Mouse (Mus musculus) lung, postnatal 0 days (tissue): ENCODE data around the gene Emx2. TPM values are rescaled to one million over a fixed set of nuclear protein-coding genes. Genes with fewer than 3 reads are reported as not detected.

Experiments used
- ATAC-seq: fragments of 200-750 bp; cut with Nextera tagmentation; 2 replicates; pipeline ENCODE4 v1.8.0; 2017; ENCODE audit warnings: moderate library complexity
- DNase-seq: peaks from one replicate; pipeline ENCODE4 v3.0.0-alpha.2; 2016; ENCODE audit warnings: low spot score
- H3K27ac ChIP-seq: fragments of 300-500 bp; sonication (generic); 2 replicates; pipeline ENCODE4 v1.5.1; 2014; ENCODE audit warnings: antibody characterized with exemption, mild to moderate bottlenecking, low read length, mixed read lengths
- H3K27me3 ChIP-seq: fragments of 300-500 bp; sonication (generic); replicated peaks from 2 replicates; pipeline ENCODE4 v1.6.1; 2014; ENCODE audit warnings: low read length, mixed read lengths; ENCODE audit not compliant: insufficient read depth
- H3K36me3 ChIP-seq: fragments of 300-500 bp; sonication (generic); 2 replicates; pipeline ENCODE4 v1.6.1; 2014; ENCODE audit warnings: low read length, mixed read lengths; ENCODE audit not compliant: insufficient read depth
- H3K4me1 ChIP-seq: fragments of 300-500 bp; sonication (generic); 2 replicates; pipeline ENCODE4 v1.6.1; 2014; ENCODE audit warnings: antibody characterized with exemption, low read depth, low read length, mixed read lengths; ENCODE audit not compliant: insufficient read depth
- H3K4me2 ChIP-seq: fragments of 300-500 bp; sonication (generic); replicated peaks from 2 replicates; pipeline ENCODE4 v1.6.1; 2014; ENCODE audit warnings: low read depth, mild to moderate bottlenecking, low read length, moderate library complexity, mixed read lengths
- H3K4me3 ChIP-seq: fragments of 300-500 bp; sonication (generic); 2 replicates; pipeline ENCODE4 v1.5.1; 2014; ENCODE audit warnings: low read depth, low read length
- H3K9ac ChIP-seq: fragments of 300-500 bp; sonication (generic); replicated peaks from 2 replicates; pipeline ENCODE4 v1.6.1; 2014; ENCODE audit warnings: low read depth, mild to moderate bottlenecking
- H3K9me3 ChIP-seq: fragments of 300-500 bp; sonication (generic); 2 replicates; pipeline ENCODE4 v1.6.1; 2016; ENCODE audit warnings: low read length, mixed read lengths
- CTCF ChIP-seq: IDR thresholded peaks from 2 replicates; pipeline ENCODE4 v1.5.1; 2016; ENCODE audit warnings: antibody characterized with exemption, mild to moderate bottlenecking
- EP300 ChIP-seq: IDR thresholded peaks from 2 replicates; pipeline ENCODE4 v1.6.1; 2016; ENCODE audit warnings: antibody characterized with exemption, mild to moderate bottlenecking, control low read depth
- WGBS: fragments of 180-500 bp; shearing (Covaris S2); extraction: QIAGEN DNeasy Blood & Tissue Kit; methylation state at CpG from one replicate; pipeline ENCODE4 v1.1.7; 2014; 5-methylcytosine and 5-hydroxymethylcytosine counted together
- polyA plus RNA-seq: library from polyadenylated mRNA; unstranded; fragments of >200 nt; fragmentation: Nextera tagmentation; extraction: Ambion mirVana; gene quantifications from 2 replicates; pipeline ENCODE4 v1.2.1, GENCODE M21; 2015

Emx2 gene
- polyA plus RNA-seq, 1 experiment from 2014 or later = not detected

DNA sequence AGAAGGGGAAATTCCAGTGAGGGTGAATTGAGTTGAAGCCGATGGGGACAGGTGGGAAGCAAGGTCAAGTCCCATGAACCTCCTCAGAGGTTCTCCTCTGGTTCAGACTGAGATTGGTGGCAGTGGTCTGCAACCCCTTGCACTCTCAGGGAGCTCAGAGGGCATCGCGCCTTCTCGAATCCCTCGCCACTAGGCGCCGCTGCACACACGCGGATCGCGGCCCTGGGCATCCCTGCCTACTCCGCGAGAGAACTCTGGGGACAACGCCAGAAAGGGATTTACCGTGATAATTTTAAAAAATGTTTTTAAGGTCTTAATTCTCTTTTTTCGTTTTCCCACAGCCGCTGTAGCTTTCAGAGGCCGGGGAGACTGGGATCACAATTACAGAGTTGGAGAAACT lies 4.0 kb upstream of the Emx2 start:
- Histone ChIP-seq H3K4me2 (no peak overlapping the region), H3K36me3 (no peaks in the 10 kb centered on the region), H3K9ac (no peak overlapping the region), H3K27me3 (peaks cover 95% of the 10 kb centered on the region), H3K27ac (no peak overlapping the region), H3K4me3 (no peak overlapping the region), H3K4me1 (no peaks in the 10 kb centered on the region), H3K9me3 (no peaks in the 10 kb centered on the region)
- TF ChIP-seq EP300 = no peak
- peak; percentile 96 for TF ChIP-seq CTCF
- peak; percentile 73 for ATAC-seq
- peak; percentile 49 for DNase-seq
- WGBS = under 1% methylated on average over 18 of the region's 18 CpGs

DNA sequence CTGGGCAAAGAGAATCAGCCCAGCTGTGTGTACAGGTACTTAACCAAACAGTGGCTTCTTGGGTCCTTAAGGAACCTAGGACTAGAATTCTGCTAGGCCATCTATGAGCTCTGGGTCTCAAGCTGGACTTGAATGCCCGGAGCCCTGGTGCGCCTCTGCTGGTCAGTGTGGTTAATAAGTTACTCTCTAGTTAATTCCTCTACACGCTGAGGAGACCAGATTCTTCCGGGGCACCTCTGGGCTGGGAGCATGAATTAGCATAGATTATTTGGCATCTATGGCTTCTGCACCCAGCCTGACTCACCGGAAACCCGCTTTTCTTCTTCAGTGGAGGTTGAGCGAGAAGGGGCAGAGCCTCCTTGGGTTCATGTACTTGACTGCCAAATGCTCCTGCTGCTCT lies 2.5 kb upstream of the Emx2 start:
- Histone ChIP-seq H3K27ac (no peak overlapping the region), H3K36me3 (no peaks in the 10 kb centered on the region), H3K9ac (no peak overlapping the region), H3K4me1 (no peaks in the 10 kb centered on the region), H3K9me3 (no peaks in the 10 kb centered on the region), H3K4me3 (no peak overlapping the region), H3K27me3 (peaks cover 96% of the 10 kb centered on the region), H3K4me2 (no peak overlapping the region)
- DNase-seq (no peak), ATAC-seq (no peak)
- WGBS = 5% methylated on average over 7 of the region's 7 CpGs
- peak; percentile 50 for TF ChIP-seq CTCF
- TF ChIP-seq EP300 = no peak

DNA sequence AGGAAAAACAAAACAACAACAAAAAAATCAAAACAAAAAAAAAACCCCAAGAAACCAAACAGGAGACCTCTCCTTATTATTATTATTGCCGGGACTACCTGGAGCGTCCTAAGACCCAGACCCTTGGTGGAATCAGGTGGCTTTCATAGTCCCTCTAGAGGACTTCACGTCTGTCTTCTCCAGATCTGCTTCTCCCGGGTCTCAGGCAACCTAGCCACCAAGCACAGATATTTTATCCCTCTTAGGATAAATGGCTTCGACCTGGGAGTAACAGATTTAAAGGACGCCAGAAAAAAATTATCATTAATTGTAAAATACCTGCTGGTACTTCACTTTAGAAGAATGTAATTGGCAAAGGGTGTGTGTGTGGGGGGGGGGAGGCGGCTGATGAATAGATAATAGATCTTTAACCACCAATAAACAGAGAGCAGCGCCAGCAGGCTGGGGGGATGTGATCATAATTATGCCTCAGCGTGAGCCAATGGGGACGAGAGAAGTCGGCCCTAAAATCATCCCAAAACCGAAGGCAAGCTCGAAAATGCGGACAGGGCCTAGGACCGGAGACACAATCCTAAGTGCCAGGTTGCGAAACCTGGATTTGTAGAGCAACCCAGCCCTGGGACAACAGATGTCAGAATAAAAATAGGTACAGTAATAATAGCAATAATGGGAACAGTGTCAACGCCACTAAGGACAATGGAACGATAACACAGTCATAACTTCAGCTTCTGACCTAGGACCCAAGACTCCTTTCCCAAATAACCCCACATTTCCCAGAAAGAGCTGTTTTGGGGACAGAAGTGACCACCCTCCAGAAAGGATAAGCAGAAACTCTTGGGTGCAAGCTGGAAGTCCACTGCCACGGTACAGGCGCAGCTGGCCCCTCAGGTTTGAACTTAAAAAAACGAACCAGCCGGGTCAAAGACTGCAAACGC lies 894 bp upstream of the Emx2 start:
- Histone ChIP-seq H3K27me3 (peaks cover 94% of the 10 kb centered on the region), H3K27ac (no peak overlapping the region), H3K4me2 (no peak overlapping the region), H3K4me1 (no peaks in the 10 kb centered on the region), H3K9me3 (no peaks in the 10 kb centered on the region), H3K36me3 (no peaks in the 10 kb centered on the region), H3K9ac (no peak overlapping the region), H3K4me3 (no peak overlapping the region)
- no peak for ATAC-seq
- TF ChIP-seq CTCF (no peak), EP300 (no peak)
- WGBS = 4% methylated on average over 23 of the region's 23 CpGs
- no peak for DNase-seq

DNA sequence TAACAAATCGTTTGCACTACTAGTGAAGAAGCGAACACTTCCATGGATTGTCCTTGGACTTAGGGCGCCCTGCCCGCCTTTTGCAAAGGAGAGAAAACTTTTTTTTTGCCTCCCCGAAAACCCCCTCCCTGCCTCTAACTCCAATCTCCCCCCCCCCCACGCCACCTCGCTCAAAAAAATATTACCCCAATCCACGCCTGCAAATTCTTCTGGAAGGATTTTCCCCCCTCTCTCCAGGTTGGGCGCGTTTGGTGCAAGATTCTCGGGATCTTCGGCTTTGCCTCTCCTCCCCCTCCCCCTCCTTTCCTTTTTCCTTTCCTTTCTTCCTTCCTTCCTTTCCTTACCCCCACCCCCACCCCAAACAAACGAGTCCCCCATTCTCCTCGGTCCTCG lies 567 bp downstream of the Emx2 start:
- Histone ChIP-seq H3K27me3 (peaks cover 93% of the 10 kb centered on the region), H3K9ac (no peak overlapping the region)

DNA sequence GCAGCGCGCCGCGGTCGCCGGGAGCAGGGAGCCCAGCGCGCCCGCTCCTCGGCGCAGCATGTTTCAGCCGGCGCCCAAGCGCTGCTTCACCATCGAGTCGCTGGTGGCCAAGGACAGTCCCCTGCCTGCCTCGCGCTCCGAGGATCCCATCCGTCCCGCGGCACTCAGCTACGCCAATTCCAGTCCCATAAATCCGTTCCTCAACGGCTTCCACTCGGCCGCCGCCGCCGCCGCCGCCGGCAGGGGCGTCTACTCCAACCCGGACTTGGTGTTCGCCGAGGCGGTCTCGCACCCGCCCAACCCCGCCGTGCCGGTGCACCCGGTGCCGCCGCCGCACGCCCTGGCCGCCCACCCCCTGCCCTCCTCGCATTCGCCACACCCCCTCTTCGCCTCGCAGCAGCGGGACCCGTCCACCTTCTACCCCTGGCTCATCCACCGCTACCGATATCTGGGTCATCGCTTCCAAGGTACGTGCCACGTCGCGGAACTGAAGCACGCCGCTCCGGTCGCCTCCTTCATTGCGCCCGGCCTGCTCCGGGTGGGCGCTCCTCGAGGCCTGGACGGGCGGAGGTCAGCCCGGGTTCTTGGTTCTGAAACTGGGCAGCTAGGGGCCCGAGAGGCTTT lies 1.1 kb downstream of the Emx2 start:
- no peak for TF ChIP-seq CTCF
- TF ChIP-seq EP300 = no peak
- peak; percentile 20 for ATAC-seq
- no peaks in the 10 kb centered on the region for H3K9me3 ChIP-seq
- H3K9ac ChIP-seq = no peak overlapping the region
- no peak overlapping the region for H3K27ac ChIP-seq
- H3K4me1 ChIP-seq = no peaks in the 10 kb centered on the region
- H3K27me3 ChIP-seq = peaks cover 92% of the 10 kb centered on the region
- H3K36me3 ChIP-seq = no peaks in the 10 kb centered on the region
- WGBS = under 1% methylated on average over 52 of the region's 75 CpGs
- no peak for DNase-seq
- H3K4me3 ChIP-seq = peak overlapping the region; percentile 28
- peak overlapping the region; percentile 51 for H3K4me2 ChIP-seq

More for the DNA sequence above, 567 bp downstream of the Emx2 start:
- DNase-seq (no peak), ATAC-seq (no peak)
- Histone ChIP-seq H3K4me2 (peak overlapping the region; percentile 51), H3K27ac (no peak overlapping the region), H3K4me3 (peak overlapping the region; percentile 28), H3K4me1 (no peaks in the 10 kb centered on the region), H3K9me3 (no peaks in the 10 kb centered on the region), H3K36me3 (no peaks in the 10 kb centered on the region)
- WGBS = 2% methylated on average over 13 of the region's 15 CpGs
- TF ChIP-seq EP300 (no peak), CTCF (no peak)

DNA sequence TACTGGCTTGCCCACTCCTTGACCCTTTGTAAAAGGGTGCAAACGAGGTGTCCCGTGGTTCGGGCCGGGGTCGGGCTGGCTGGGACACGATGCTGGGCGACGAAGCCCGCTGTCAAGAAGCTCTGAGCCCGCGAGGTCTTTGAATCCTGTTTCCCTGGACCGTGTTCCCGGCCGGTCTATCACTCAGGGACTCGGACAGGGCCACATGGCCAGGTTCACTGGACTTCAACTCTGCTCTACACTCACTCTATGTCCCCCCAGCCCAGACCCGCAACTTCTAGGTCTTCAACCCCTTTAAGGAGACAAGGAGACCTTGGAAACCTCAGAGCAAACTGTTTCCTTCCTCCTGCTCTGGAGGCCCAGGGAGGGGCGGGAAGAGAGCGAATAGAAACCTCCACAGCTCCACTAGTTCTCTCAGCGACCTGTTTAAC lies 1.7 kb downstream of the Emx2 start:
- H3K27me3 ChIP-seq = peaks cover 90% of the 10 kb centered on the region
- no peaks in the 10 kb centered on the region for H3K4me1 ChIP-seq
- TF ChIP-seq CTCF = no peak
- no peak for TF ChIP-seq EP300
- H3K4me2 ChIP-seq = peak overlapping the region; percentile 51; the same call in 1 of the 2 replicates
- H3K9ac ChIP-seq = no peak overlapping the region
- no peaks in the 10 kb centered on the region for H3K36me3 ChIP-seq
- under 1% methylated on average over 19 of the region's 19 CpGs for WGBS
- H3K4me3 ChIP-seq = peak overlapping the region; percentile 28; the same call in 1 of the 2 replicates
- ATAC-seq (no peak), DNase-seq (no peak)
- H3K27ac ChIP-seq = no peak overlapping the region
- no peaks in the 10 kb centered on the region for H3K9me3 ChIP-seq
